Mouse (Mus musculus): ENCODE data around the gene Cldn20. TPM values are rescaled to one million over a fixed set of nuclear protein-coding genes. Genes with fewer than 3 reads are reported as not detected.

Gene Cldn20
- polyA plus RNA-seq, 1 experiment from 2014 or later, result not detected

DNA sequence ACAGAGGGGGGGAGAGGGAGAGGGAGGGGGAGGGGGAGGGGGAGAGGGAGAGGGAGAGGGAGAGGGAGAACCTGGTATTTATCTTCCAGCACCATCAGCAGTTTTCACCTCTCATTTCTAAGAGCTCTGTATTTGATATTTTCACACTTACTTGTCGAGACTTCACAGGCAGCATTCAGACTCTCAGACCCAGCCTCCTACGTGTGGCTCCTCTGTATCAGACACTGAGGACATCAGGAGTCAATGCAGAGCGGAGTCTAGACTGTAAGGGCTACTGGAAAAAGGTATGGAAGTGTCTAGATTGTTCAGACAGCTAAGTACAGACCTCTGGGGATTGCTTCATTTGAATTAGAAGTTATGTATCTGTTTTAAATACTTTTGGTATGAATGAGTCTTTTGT lies 2.8 kb upstream of the Cldn20 start:
- ATAC-seq (ENCODE audit: low read depth) (peak; percentile 73), DNase-seq (peak; percentile 15)
- Histone ChIP-seq H3K4me2 (no peak overlapping the region), H3K27me3 (no peaks in the 10 kb centered on the region), H3K9ac (no peak overlapping the region), H3K36me3 (peaks cover 8% of the 10 kb centered on the region), H3K4me1 (replicated peaks) (peaks cover 27% of the 10 kb centered on the region), H3K9me3 (replicated peaks) (no peaks in the 10 kb centered on the region), H3K4me3 (replicated peaks) (no peak overlapping the region), H3K27ac (no peak overlapping the region)
- 40% methylated on average over 3 of the region's 3 CpGs for WGBS (ENCODE audit: insufficient replicate concordance)

DNA sequence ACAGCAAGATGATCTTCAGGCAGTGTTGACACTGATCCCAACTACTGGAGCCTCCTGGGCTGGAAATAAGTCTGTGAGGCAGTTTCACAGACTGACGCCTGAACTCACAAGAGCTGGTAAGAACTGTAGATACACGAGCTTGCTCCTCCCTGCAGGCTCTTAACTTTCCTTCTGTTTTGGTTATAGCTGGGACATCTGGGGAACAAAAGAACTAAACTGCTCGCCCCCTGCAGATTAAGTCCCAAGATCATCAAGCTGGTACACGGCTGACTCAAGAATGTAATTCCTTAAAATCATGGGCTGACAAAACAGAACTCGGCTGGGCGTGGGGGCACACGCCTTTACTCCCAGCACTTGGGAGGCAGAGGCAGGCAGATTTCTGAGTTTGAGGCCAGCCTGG lies 1.8 kb upstream of the Cldn20 start:
- WGBS (ENCODE audit: insufficient replicate concordance), result 73% methylated on average over 7 of the region's 7 CpGs
- no peak for ATAC-seq (ENCODE audit: low read depth)
- H3K9me3 ChIP-seq (replicated peaks), result no peaks in the 10 kb centered on the region

GRCm38 (mm10) chr17:3531641-3532040 lies 713 bp upstream of the Cldn20 start:
- H3K9me3 ChIP-seq (replicated peaks), result no peaks in the 10 kb centered on the region
- no peak overlapping the region for H3K9ac ChIP-seq
- DNase-seq, result no peak
- no peak for ATAC-seq (ENCODE audit: low read depth)
- H3K36me3 ChIP-seq, result peaks cover 8% of the 10 kb centered on the region
- no peaks in the 10 kb centered on the region for H3K27me3 ChIP-seq
- H3K4me2 ChIP-seq, result no peak overlapping the region
- H3K27ac ChIP-seq, result no peak overlapping the region
- peaks cover 23% of the 10 kb centered on the region for H3K4me1 ChIP-seq (replicated peaks)
- no peak overlapping the region for H3K4me3 ChIP-seq (replicated peaks)
- 58% methylated on average over 1 of the region's 1 CpGs for WGBS (ENCODE audit: insufficient replicate concordance)

More for the DNA sequence above, 1.8 kb upstream of the Cldn20 start:
- H3K4me2 ChIP-seq, result no peak overlapping the region
- H3K9ac ChIP-seq, result no peak overlapping the region
- peaks cover 8% of the 10 kb centered on the region for H3K36me3 ChIP-seq
- DNase-seq, result no peak
- H3K4me1 ChIP-seq (replicated peaks), result peaks cover 27% of the 10 kb centered on the region
- H3K27me3 ChIP-seq, result no peaks in the 10 kb centered on the region
- no peak overlapping the region for H3K27ac ChIP-seq
- no peak overlapping the region for H3K4me3 ChIP-seq (replicated peaks)

DNA sequence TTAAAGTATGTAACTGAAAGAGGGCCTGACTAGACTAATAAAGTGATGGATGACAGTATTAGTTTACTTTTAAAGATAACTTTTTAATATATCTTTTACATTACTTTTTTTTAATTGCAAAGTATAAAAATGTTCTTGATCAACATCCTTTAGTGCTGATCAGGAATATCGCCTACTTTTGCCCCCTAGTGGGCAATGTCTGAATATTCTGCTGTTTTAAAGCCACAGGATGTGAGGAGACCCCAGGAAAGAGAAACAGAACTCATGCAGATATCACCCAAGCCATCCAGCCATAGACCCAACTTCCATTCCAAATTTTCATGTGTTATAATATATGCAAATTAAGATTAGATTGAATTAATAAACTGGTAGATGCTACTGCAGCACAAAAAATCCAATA lies 1.1 kb downstream of the Cldn20 start:
- H3K9ac ChIP-seq, result no peak overlapping the region
- H3K4me1 ChIP-seq (replicated peaks), result peaks cover 5% of the 10 kb centered on the region
- DNase-seq, result no peak
- ATAC-seq (ENCODE audit: low read depth), result no peak
- no peaks in the 10 kb centered on the region for H3K9me3 ChIP-seq (replicated peaks)
- H3K27ac ChIP-seq, result no peak overlapping the region
- H3K36me3 ChIP-seq, result peaks cover 8% of the 10 kb centered on the region
- no peak overlapping the region for H3K4me2 ChIP-seq
- H3K4me3 ChIP-seq (replicated peaks), result no peak overlapping the region
- 38% methylated on average over 1 of the region's 1 CpGs for WGBS (ENCODE audit: insufficient replicate concordance)
- no peaks in the 10 kb centered on the region for H3K27me3 ChIP-seq

- no peaks in the 10 kb centered on the region for H3K27me3 ChIP-seq
- H3K36me3 ChIP-seq, result peaks cover 25% of the 10 kb centered on the region
- no peak overlapping the region for H3K9ac ChIP-seq
- H3K4me3 ChIP-seq (replicated peaks), result no peak overlapping the region
- WGBS (ENCODE audit: insufficient replicate concordance), result 67% methylated on average over 2 of the region's 2 CpGs
- no peak for DNase-seq
- no peak overlapping the region for H3K4me2 ChIP-seq
- no peaks in the 10 kb centered on the region for H3K9me3 ChIP-seq (replicated peaks)
- no peaks in the 10 kb centered on the region for H3K4me1 ChIP-seq (replicated peaks)
- ATAC-seq (ENCODE audit: low read depth), result no peak
- H3K27ac ChIP-seq, result no peak overlapping the region
These were observed 8.0 kb downstream of the Cldn20 start for GRCm38 (mm10) chr17:3540304-3540703.

DNA sequence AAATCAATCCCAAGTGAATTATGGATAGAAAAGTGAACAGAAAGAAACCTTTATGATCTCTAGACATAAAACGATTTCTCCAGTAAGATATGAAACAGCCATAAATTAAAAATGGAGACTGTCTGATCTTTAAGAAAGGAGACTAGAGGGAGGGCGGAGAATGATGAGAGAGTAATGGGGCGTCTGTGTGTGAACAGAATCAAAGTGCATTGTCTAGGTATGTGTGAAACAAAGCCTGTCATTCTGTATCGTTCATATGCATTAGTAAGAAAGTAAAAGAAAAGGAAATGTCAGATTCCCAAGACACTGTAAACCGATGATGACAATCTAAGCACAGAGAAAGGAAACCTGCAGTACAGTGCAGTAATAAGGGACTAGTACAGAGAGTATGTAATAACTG lies 8.7 kb downstream of the Cldn20 start:
- Histone ChIP-seq H3K4me1 (replicated peaks) (no peaks in the 10 kb centered on the region), H3K4me3 (replicated peaks) (no peak overlapping the region), H3K36me3 (peaks cover 25% of the 10 kb centered on the region), H3K9ac (no peak overlapping the region), H3K9me3 (replicated peaks) (no peaks in the 10 kb centered on the region), H3K27me3 (no peaks in the 10 kb centered on the region), H3K4me2 (no peak overlapping the region), H3K27ac (no peak overlapping the region)
- DNase-seq, result no peak
- WGBS (ENCODE audit: insufficient replicate concordance), result 73% methylated on average over 5 of the region's 5 CpGs
- ATAC-seq (ENCODE audit: low read depth), result no peak

DNA sequence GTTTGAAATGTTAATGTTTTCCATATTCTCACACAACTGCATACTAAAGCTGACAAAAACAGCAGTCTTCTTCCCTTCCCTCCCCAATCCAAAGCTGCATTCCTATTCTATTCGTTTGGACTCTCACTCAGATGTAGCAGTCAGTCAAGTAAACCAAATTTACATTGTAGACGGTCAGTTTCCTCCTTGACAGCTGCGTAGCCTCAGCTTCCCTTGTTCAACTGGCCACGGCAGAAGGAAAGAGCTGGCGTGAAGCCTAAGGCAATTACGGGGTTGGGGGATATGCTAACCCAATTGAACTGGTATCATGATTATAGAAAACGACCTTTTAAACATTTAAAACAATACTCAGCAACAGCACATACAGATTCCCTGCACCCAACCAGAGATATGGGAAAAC lies 15.4 kb downstream of the Cldn20 start:
- no peak for DNase-seq

GRCm38 (mm10) chr17:3556251-3556650 lies 23.9 kb downstream of the Cldn20 start:
- no peaks in the 10 kb centered on the region for H3K27me3 ChIP-seq
- 32% methylated on average over 1 of the region's 1 CpGs for WGBS (ENCODE audit: insufficient replicate concordance)
- 0 out of 2 replicates have a peak, but pooled peaks cover 3% of the 10 kb centered on the region for H3K36me3 ChIP-seq
- no peak for ATAC-seq (ENCODE audit: low read depth)
- peak overlapping the region; percentile 68 for H3K9ac ChIP-seq
- peak overlapping the region; percentile 71 for H3K4me2 ChIP-seq
- peak overlapping the region; percentile 67 for H3K27ac ChIP-seq
- H3K4me1 ChIP-seq (replicated peaks), result peaks cover 23% of the 10 kb centered on the region
- peak overlapping the region; percentile 71 for H3K4me3 ChIP-seq (replicated peaks)
- no peaks in the 10 kb centered on the region for H3K9me3 ChIP-seq (replicated peaks)
- peak; percentile 11 for DNase-seq

More for the DNA sequence above, 15.4 kb downstream of the Cldn20 start:
- Histone ChIP-seq H3K27me3 (no peaks in the 10 kb centered on the region), H3K4me3 (replicated peaks) (no peak overlapping the region), H3K9ac (no peak overlapping the region), H3K36me3 (peaks cover 10% of the 10 kb centered on the region; the same call in 1 of the 2 replicates), H3K4me1 (replicated peaks) (no peaks in the 10 kb centered on the region), H3K9me3 (replicated peaks) (no peaks in the 10 kb centered on the region), H3K4me2 (no peak overlapping the region), H3K27ac (no peak overlapping the region)
- ATAC-seq (ENCODE audit: low read depth), result no peak
- WGBS (ENCODE audit: insufficient replicate concordance), result 62% methylated on average over 7 of the region's 7 CpGs

DNA sequence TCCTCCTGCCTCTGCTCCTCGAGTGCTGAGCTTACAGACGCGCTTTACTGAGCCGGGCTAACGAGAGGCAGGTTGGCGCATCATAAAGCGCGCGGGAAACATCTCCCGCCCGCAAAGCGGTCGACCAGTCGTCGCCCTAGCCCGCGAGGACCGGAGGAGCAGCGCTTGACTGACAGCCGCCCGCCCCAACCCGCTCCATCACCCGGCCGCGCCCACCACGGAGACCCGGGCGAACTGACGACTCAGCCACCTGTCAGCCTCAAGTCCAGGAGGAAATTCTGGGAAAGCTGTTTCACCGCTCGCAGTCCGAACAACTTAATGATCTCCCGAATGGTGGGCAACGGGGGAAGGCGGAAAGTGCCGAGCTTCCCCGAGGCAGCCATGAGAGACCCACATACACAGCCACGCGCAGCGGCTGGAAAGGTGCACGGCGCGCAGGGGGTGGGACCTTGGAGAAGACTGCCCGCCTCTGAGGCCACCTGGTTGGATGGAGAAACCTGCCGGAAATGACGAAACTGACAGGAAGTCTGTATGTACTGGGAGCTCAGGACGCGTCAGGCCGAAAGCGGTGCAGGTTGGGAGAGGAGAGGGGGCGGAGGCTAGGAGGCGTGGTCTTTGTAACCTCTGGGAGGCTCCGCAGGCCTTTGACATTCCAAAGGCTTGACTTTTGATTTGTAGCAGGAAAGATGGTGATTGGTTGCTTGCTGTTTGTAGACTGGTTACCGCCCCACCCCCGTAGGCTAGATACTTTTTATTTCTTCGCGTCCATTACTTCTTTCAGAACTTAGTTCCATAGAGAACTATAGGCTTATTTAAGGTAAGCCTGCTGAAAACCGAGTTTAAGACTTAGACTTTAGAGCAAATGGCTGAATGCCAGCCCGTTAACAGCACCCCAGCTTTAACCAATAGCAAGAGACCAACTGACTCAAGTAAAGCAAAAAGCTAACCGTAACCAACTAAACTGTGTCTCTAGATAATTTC lies 25.3 kb downstream of the Cldn20 start, which contains the start of gene Tfb1m:
Gene Tfb1m (minus strand): TSS at position 451 of the 981 bp plus-strand sequence.
- Histone ChIP-seq H3K4me3 (replicated peaks) (peak within 1 kb of the TSS; percentile 71), H3K27me3 (no peaks in the 10 kb centered on the region; the same call in 1 of the 2 replicates), H3K27ac (peak within 1 kb of the TSS; percentile 68), H3K9ac (peak within 1 kb of the TSS; percentile 68), H3K4me1 (replicated peaks) (peaks cover 23% of the 10 kb centered on the region), H3K4me2 (peak within 1 kb of the TSS; percentile 71), H3K9me3 (replicated peaks) (no peaks in the 10 kb centered on the region), H3K36me3 (no peaks in the 10 kb centered on the region)
- WGBS (ENCODE audit: insufficient replicate concordance), result under 1% methylated on average over 60 of the region's 60 CpGs
- peak; percentile 96 for DNase-seq
- peak; percentile 99 for ATAC-seq (ENCODE audit: low read depth)

GRCm38 (mm10) chr17:3558356-3558870 lies 26.1 kb downstream of the Cldn20 start:
- H3K27ac ChIP-seq, result peak overlapping the region; percentile 68
- peak overlapping the region; percentile 71 for H3K4me3 ChIP-seq (replicated peaks)
- no peaks in the 10 kb centered on the region for H3K9me3 ChIP-seq (replicated peaks)
- ATAC-seq (ENCODE audit: low read depth) (no peak), DNase-seq (no peak)
- peak overlapping the region; percentile 71 for H3K4me2 ChIP-seq
- H3K27me3 ChIP-seq, result no peaks in the 10 kb centered on the region; the same call in 1 of the 2 replicates
- no peaks in the 10 kb centered on the region for H3K36me3 ChIP-seq
- H3K4me1 ChIP-seq (replicated peaks), result peaks cover 23% of the 10 kb centered on the region
- WGBS (ENCODE audit: insufficient replicate concordance), result 76% methylated on average over 9 of the region's 9 CpGs
- peak overlapping the region; percentile 63 for H3K9ac ChIP-seq

DNA sequence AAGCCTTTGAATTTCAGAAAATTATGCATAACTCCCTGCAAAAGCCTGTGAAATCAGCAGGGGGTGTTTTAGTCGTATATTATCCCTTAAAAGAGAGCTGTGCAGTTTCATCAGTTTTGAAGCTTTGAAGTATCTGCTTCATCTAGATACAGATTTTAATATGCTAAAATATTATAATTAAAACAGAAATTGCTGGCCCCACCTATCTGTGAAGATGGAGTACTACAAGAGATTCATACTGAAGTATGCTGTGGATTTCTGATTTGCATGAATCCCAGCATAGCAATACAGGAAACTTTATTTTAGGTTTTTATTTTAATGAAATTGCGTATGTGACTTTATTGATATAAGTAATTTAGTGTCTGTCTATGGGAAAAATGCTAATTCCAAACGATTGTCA lies 28.2 kb downstream of the Cldn20 start:
- 45% methylated on average over 3 of the region's 3 CpGs for WGBS (ENCODE audit: insufficient replicate concordance)
- no peak overlapping the region for H3K9ac ChIP-seq
- ATAC-seq (ENCODE audit: low read depth) (no peak), DNase-seq (no peak)
- H3K36me3 ChIP-seq, result no peaks in the 10 kb centered on the region
- H3K27me3 ChIP-seq, result no peaks in the 10 kb centered on the region; the same call in 1 of the 2 replicates
- H3K27ac ChIP-seq, result no peak overlapping the region
- no peaks in the 10 kb centered on the region for H3K9me3 ChIP-seq (replicated peaks)
- H3K4me1 ChIP-seq (replicated peaks), result peaks cover 23% of the 10 kb centered on the region
- H3K4me3 ChIP-seq (replicated peaks), result no peak overlapping the region
- no peak overlapping the region for H3K4me2 ChIP-seq
